ENCODE assay signal across 11 mouse cellular contexts in genomic region chr9:46016417-46016816, GRCm38 (mm10). TPM values are rescaled to one million over a fixed set of nuclear protein-coding genes. Genes with fewer than 3 reads are reported as not detected.
DNase-seq lines count a peak whose midpoint lies in the region; ATAC-seq lines count a peak whose summit lies in the region.
"Had no signal": no experiment of that assay in that cellular context is flagged by ENCODE, and none has a peak within 500 bp of the region (broad histone marks: within the 10 kb centered on the region; RNA-seq: fewer than 3 reads in every experiment).

No protein-coding gene starts in this region.

- H3K4me2 ChIP-seq in forebrain, embryonic 13.5 days: peak overlapping the region; percentile 20
- no peak overlapping the region for H3K4me2 ChIP-seq in heart, embryonic 16.5 days (ENCODE audit: low read depth, low read length)

- intact Hi-C loops in heart, postnatal 10 days (cut with DNase I): loop anchor here (5.0 kb wide), 1 partner anchor 51 kb away; no protein-coding TSS in a partner anchor

- no peaks in the 10 kb centered on the region for H3K9me3 ChIP-seq in forebrain, embryonic 13.5 days (replicated peaks)
- H3K9me3 ChIP-seq in forebrain, embryonic 10.5 days: no peaks in the 10 kb centered on the region
- H3K9me3 ChIP-seq in heart, embryonic 16.5 days (replicated peaks; ENCODE audit: control insufficient read depth, low read length): no peaks in the 10 kb centered on the region
- H3K9me3 ChIP-seq: liver, embryonic 12.5 days had no signal

- no peaks in the 10 kb centered on the region for H3K27me3 ChIP-seq in forebrain, embryonic 13.5 days
- H3K27me3 ChIP-seq in forebrain, embryonic 10.5 days (ENCODE audit: poor library complexity, severe bottlenecking): no peaks in the 10 kb centered on the region
- H3K27me3 ChIP-seq in heart, embryonic 16.5 days (ENCODE audit: control insufficient read depth, insufficient read depth, low read length): no peaks in the 10 kb centered on the region
- H3K27me3 ChIP-seq: liver, embryonic 12.5 days; Patski had no signal

- H3K4me1 ChIP-seq in forebrain, embryonic 13.5 days: peaks cover 45% of the 10 kb centered on the region
- peaks cover 48% of the 10 kb centered on the region for H3K4me1 ChIP-seq in forebrain, embryonic 10.5 days
- H3K4me1 ChIP-seq in heart, embryonic 16.5 days (ENCODE audit: control insufficient read depth, insufficient read depth, low read length): peaks cover 36% of the 10 kb centered on the region

- no peak overlapping the region for H3K4me3 ChIP-seq in forebrain, embryonic 13.5 days
- H3K4me3 ChIP-seq in forebrain, embryonic 10.5 days: no peak overlapping the region
- no peak overlapping the region for H3K4me3 ChIP-seq in heart, embryonic 16.5 days (ENCODE audit: low read length)
- H3K4me3 ChIP-seq: liver, embryonic 12.5 days had no signal

- H3K9ac ChIP-seq in forebrain, embryonic 13.5 days: 0 out of 2 replicates have a peak overlapping the region, but pooled peaks have one; percentile 12
- H3K9ac ChIP-seq in heart, embryonic 16.5 days (ENCODE audit: low read length): 0 out of 2 replicates have a peak overlapping the region, but pooled peaks have one; percentile 4
- H3K9ac ChIP-seq: liver, embryonic 12.5 days had no signal

- no peak for DNase-seq in forebrain, embryonic 10.5 days (ENCODE audit: extremely low spot score, low spot score)
- DNase-seq in heart, postnatal 10 days: no peak
- DNase-seq in lung, adult 18-20 months: peak; percentile 48 to 70
- DNase-seq in lung, postnatal 14 days: no peak
- peak; percentile 47 for DNase-seq in lung, postnatal 10 days
- DNase-seq in right cerebral cortex, postnatal 4 days: no peak
- DNase-seq: thymus, adult 2 months had no signal

- no peaks in the 10 kb centered on the region for H3K36me3 ChIP-seq in forebrain, embryonic 13.5 days (ENCODE audit: poor library complexity, severe bottlenecking)
- peaks cover 27% of the 10 kb centered on the region for H3K36me3 ChIP-seq in forebrain, embryonic 10.5 days (replicated peaks)
- H3K36me3 ChIP-seq in heart, embryonic 16.5 days (ENCODE audit: control insufficient read depth, insufficient read depth): 0 out of 2 replicates have a peak, but pooled peaks cover 2% of the 10 kb centered on the region

- H3K27ac ChIP-seq in forebrain, embryonic 13.5 days: no peak overlapping the region
- no peak overlapping the region for H3K27ac ChIP-seq in forebrain, embryonic 10.5 days
- H3K27ac ChIP-seq in heart, embryonic 16.5 days (ENCODE audit: low read length): 0 out of 2 replicates have a peak overlapping the region, but pooled peaks have one; percentile 7
- H3K27ac ChIP-seq: liver, embryonic 12.5 days had no signal

- 36% methylated on average over 4 of the region's 4 CpGs for WGBS in forebrain, embryonic 13.5 days
- WGBS in forebrain, embryonic 10.5 days: 74% methylated on average over 4 of the region's 4 CpGs
- 74% methylated on average over 4 of the region's 4 CpGs for WGBS in heart, embryonic 16.5 days

- no peak for ATAC-seq in forebrain, embryonic 13.5 days
- no peak for ATAC-seq in heart, embryonic 16.5 days (replicated peaks; ENCODE audit: extremely low read depth, insufficient read depth, low FRiP score)
- ATAC-seq: liver, embryonic 12.5 days; Patski had no signal

RNA-seq across cellular contexts. Expression of gene Sik3, which starts 3.8 kb away (rescaled TPM):
- polyA plus RNA-seq in forebrain, embryonic 13.5 days (2015; fragmentation: Nextera tagmentation; extraction: Ambion mirVana): 4.9 TPM in 2 replicates
- 4.4 and 5.6 TPM in 2 replicates for polyA plus RNA-seq in forebrain, embryonic 10.5 days (2016; fragmentation: Nextera tagmentation; extraction: Ambion mirVana)
- 5.1 and 6.7 TPM in 2 replicates for polyA plus RNA-seq in heart, embryonic 16.5 days (2015; fragmentation: Nextera tagmentation; extraction: Ambion mirVana)
- total RNA-seq in heart, postnatal 10 days (2021): 10 to 100 TPM; 61.8 to 72.7 TPM

RNA-seq across cellular contexts. Expression of gene Pafah1b2, which starts 3.9 kb away (rescaled TPM):
- polyA plus RNA-seq in forebrain, embryonic 13.5 days (2015; fragmentation: Nextera tagmentation; extraction: Ambion mirVana): 277 and 295 TPM in 2 replicates
- 279 and 288 TPM in 2 replicates for polyA plus RNA-seq in forebrain, embryonic 10.5 days (2016; fragmentation: Nextera tagmentation; extraction: Ambion mirVana)
- polyA plus RNA-seq in heart, embryonic 16.5 days (2015; fragmentation: Nextera tagmentation; extraction: Ambion mirVana): 110 and 131 TPM in 2 replicates
- total RNA-seq in heart, postnatal 10 days (2021): 10 to 100 TPM; 85.1 to 87.3 TPM

Comparison
In these comparisons a context has a peak if more than half of its experiments do, and no peak if none do; other contexts are left out.
1. DNase-seq: peak in lung, adult 18-20 months (2 of 2) and lung, postnatal 10 days (single experiment); none in forebrain, embryonic 10.5 days (single experiment), heart, postnatal 10 days (0 of 2), lung, postnatal 14 days (single experiment) and right cerebral cortex, postnatal 4 days (single experiment).